Mouse (Mus musculus) heart, adult 9 months (tissue): ENCODE data around the gene Arsb.
"Not testable (repeated sequence)": the region's sequence is repeated elsewhere in the genome, so short reads cannot be mapped to it uniquely, and the experiment has no call there.

Source experiments
- DNase-seq, 2 experiments: peaks; one replicate each; pipeline ENCODE4 v3.0.0; 2022; ENCODE audit warnings: low spot score in 2 of 2

The Arsb gene

DNA sequence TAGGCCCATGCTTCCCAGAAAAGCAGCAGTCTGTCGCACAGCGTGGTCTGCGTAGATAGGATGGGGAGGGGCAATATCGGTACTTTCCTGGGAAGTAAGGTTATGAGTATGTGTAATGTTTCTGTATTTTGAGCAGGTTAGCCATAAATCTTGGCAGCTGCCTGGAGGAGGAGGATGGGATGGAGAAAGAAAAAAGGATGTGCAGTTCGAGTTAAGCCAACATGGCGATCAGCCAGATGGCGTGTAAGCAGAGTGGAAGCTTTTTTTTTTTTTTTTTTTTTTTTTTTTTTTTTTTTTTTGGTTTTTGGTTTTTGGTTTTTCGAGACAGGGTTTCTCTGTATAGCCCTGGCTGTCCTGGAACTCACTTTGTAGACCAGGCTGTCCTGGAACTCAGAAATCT lies 214.3 kb downstream of the Arsb start:
- DNase-seq: not testable (repeated sequence)

GRCm38 (mm10) chr13:93987611-93988010 lies 216.2 kb downstream of the Arsb start:
- no peak for DNase-seq

DNA sequence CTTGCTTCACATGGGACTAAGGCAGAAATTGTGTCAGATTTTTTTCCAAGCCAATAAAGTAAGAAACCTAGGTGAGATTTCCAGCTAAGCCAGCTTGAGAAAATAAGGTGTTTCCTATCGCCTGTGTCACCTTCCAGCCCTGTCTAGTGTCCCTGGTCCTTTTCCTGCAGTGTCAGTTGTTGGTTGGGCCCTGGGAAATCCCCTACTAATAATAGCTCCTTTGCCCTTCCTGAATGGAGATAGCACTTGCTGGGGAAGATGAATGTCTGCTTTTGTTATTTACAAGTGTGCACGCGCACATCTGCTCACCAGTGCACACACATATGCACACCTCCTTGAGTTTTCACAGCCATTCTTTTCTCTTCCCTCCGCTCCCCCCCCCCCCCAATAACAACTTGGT lies 217.8 kb downstream of the Arsb start:
- peak; percentile 35 to 57 for DNase-seq

DNA sequence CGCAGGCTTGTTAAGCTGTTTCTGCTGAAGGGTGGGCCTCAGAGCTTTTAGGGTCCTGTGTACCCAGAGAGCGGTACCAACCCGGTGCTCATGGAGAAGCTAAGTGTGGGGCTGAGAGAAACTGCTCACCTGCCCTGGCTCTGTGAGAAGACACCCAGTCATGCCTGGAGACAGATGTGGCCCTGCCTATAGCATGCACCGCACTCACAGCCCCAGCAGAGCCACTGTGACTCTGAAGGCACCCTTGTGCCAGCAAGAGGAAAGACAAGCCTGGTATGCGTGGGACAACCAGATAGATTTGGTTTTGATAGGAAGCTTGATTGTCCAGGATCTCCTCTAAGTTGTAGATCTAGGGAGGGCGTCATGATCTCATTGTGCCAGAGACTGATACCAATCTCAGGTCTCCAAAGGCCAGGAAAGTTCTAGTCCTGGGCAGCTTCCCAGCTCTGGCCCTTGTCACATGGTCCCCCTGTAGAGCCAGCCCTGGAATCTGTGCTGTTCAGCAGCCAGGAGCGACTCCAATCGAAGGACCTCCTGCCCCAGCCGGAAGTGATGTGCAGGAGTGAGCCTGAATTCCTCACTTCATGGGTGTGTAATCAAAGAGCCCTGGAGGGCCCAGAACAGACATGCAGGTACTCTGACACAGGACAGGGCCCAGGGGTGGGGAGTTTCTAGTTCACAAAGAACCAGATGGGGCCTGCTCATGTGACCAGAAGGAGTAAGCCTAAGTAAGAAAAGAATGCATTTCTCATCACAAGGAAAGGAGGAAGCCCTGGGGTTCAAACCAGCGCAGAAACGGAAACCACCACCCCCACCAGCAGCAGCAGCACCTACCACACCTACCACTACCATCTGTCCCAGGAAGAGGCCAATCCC lies 218.5 kb downstream of the Arsb start:
- DNase-seq: peak; percentile 36 to 57

DNA sequence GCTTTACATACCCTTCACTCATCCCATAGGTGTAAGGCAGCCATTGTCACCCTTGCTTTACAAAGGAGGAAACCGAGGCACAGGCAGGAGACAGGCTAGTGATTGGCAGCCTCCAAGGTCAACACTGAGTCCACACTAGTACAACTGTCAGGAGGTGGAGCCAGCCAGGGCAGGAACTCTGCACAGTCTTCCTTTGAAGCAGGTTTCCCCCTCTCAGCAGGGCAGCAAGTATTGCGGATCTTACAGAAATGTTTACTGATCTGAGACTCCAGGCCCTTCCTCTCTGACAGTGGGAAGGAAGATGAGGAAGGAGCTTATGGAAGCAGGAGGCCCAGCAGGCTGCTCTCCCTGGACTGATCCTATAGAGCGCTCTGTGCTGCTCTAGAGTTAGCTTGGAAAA lies 219.4 kb downstream of the Arsb start:
- DNase-seq: no peak

DNA sequence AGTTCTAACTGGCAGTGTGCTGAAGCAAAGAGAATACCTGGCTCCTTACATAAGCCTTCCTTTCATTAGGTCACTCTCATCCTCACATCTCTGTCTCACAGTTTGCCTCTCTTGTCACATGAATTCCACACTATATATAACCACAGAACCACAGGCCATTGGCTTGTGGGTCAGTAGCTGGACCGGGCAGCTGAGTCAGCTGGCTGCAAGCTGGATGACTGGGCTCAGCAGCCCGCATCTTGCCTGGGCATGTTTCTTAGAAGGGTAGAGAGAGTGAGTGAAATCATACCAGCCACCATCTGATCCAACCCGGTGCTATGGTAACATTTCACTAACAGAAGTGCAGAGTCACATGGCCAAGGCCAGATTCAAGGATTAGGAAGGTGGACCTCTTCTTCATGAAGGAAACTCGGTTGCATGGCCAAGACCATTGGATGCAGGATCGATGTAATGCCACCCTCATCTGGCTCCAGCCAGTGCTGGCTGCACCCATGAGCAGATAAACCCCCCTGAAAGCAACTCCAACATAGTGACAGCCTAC lies 221.0 kb downstream of the Arsb start:
- DNase-seq: no peak
